Mouse (Mus musculus): ENCODE measurements at regions not wholly inside any gene's neighbourhood (a gene's known extent, or its start where the extent isn't known, plus 50 kb on each side); places are given as distances from the start of the nearest gene placed in this dataset.
A peak's percentile ranks its signal among the peaks of the same experiment; 100 is the strongest.

DNA sequence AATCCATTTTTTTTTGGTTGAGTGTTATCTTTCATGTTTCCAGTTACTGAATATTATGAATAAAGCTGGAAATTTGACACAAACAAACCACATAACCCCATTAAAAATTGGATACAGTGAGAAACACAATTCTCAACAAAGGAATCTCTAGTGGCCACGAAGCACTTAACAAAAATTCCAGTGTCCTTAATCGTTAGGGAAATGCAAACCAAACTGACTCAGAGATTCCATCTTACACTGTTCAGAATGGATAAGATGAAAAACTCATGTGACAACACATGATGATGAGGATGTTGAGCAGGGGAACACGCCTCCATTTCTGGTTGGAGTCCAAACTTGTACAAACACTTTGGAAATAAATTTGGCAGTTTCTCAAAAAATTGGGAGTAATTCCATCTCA, 57.3 kb downstream of the Tktl2 start:
- no peak for DNase-seq (ENCODE audit: low spot score)

DNA sequence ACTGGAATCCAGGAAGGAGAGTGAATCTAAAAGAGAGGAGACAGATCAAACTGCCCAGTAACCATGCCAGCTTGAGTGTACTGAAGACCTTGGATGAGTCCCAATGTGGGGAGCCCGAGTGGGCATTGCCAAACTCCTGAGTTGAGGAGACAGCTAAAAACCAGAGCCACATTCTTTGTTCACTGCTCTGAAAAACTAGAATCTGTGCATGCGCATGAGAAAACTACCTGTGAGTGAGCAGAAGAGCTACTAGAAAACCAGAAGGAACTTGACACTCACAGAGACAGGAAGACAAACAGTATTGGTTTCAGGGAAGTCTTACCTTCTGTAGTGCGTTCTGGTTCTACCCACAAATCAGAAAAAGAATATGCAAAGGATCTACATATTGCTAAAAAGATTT, 74.6 kb downstream of the Tktl2 start:
- peak; percentile 51 for DNase-seq (ENCODE audit: low spot score)

DNA sequence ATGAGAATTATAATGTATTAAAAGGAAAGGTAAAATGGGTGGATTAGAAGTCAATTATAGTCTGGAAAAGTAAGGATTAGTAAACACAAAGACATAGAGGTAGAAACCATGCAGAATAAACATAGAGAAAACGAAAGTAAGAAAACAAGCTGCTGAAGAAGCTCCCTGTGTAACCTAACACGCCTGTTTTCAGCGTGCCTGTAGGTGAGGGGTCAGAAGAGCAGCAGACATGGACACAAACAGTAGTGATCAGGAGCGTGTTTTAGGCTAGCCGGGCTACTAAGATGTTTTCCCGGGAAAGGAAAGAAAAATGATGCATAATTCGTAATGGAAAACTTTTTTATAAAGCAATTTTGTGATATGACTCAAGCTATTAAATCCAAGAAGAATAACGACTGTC, 75.3 kb downstream of the Tktl2 start:
- DNase-seq (ENCODE audit: low spot score) = peak; percentile 81

DNA sequence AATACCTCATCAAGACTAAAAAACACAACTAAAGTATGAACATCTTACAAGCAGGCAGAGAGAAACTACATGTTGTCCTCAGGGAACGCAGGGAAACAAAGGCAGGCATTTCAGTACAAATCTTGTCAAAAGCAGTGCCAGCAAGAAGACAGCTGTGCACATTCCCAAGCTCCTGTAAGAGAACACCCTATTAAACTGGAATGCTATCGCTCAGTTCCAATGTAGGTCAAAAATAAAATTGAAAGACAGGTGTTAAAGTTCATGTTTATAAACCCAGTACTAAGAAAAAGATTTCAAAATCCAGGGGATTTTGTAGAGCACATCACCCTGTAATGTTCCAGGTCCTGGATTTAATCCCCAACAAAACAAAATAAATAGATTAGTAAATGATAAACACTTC, 75.7 kb downstream of the Tktl2 start:
- peak; percentile 60 for DNase-seq (ENCODE audit: low spot score)

DNA sequence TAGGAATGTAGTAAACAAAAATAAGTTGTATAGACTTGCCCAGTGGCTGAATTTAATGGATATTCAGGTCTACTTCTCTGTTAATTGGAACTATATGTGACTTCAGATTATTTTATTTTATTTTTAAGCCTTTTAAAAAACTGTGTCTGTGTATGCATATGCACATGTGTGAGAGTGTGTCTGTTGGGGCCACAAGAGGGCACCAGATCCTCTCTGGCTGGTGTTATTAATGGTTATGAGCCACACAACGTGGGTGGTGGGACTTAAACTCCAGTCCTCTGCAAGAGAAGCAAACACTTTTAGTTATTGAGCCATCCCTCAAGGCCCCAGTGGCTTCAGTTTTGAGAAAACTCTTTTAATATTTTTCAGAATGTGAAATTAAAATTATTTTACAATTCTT, 77.9 kb downstream of the Tktl2 start:
- no peak for DNase-seq (ENCODE audit: low spot score)

DNA sequence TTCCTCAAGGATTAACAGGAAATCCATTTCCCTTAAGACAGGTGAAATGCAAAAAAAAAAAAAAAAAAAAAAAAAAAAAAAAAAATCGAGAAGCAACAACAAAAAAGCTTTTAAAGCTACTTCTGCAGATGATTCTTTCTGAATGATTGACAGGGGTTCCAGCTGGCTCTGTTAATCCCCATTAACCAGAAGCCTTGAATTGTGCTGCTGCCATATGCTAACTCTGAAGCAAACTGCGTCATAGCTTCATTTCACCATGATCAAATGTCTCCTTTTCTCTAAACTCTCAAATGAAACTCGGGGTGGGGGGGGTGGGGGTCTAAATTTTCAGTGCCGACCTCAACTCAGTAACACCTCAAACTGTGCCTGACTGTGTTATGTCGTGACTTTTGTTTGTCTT, 80.7 kb downstream of the Npy5r start:
- no peak for DNase-seq (ENCODE audit: low spot score)

DNA sequence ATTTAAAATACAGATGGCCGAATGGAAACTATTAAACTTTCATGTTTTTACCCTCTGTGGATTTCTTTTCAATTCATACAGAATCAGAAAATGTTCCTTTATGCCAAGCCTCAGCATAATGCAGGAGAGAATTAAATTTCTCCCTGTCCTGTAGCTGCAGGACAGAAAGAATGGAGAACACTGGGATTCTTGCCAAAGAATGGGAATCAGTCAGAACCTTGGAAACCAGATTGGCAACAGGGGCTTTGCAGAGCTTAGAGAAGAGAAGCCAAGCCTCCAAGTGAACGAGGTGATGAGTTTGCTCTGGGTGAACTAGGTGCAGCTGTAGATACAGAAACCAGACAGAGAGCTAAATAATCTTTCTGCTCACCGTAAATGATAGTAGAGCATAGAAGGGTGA, 64.6 kb downstream of the Npy5r start:
- DNase-seq (ENCODE audit: low spot score) = peak; percentile 11

DNA sequence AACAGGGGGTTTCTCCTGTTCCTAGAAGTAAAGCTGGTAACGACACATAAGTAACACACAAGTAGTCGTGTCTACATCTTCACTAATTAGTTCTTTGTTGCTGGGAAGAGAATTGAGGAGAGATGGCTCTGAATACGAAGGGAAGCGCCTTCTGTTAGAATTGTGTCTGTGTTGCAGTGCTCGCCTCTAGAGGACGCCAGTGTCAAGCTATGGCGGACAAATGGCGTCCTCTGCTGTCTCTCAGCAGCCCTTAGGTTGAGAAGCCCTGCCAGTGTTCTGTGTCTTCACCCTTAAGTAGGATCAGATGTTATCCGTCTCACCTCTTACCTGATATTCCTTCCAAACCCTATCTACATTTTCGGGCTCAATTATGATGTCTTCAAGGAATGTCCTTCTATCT, 64.1 kb downstream of the Npy5r start:
- no peak for DNase-seq (ENCODE audit: low spot score)

All from adipocyte (in vitro differentiated cells).